Mouse (Mus musculus) small intestine, adult 2 months (tissue): Measurements from ENCODE around the gene Armcx1. TPM values are rescaled to one million over a fixed set of nuclear protein-coding genes. Genes with fewer than 3 reads are reported as not detected.
A peak's percentile ranks its signal among the peaks of the same experiment; 100 is the strongest.
"Not testable (repeated sequence)": the region's sequence is repeated elsewhere in the genome, so short reads cannot be mapped to it uniquely, and the experiment has no call there.

ENCODE experiments used
- H3K27ac ChIP-seq: fragments of 200-500 bp; 2 replicates; pipeline ENCODE4 v1.5.1; 2012; ENCODE audit warnings: low read depth, low read length, control low read depth, inconsistent platforms; ENCODE audit not compliant: insufficient read depth
- H3K27me3 ChIP-seq: fragments of 200-500 bp; 2 replicates; pipeline ENCODE4 v1.6.1; 2012; ENCODE audit warnings: mild to moderate bottlenecking, moderate library complexity, low read length, inconsistent platforms; ENCODE audit not compliant: control insufficient read depth, insufficient read depth
- H3K36me3 ChIP-seq: fragments of 200-500 bp; 2 replicates; pipeline ENCODE4 v1.6.1; 2012; ENCODE audit warnings: mild to moderate bottlenecking, low read length, control low read depth, inconsistent platforms; ENCODE audit not compliant: control insufficient read depth, insufficient read depth
- H3K4me1 ChIP-seq: fragments of 200-500 bp; 2 replicates; pipeline ENCODE4 v1.6.1; 2012; ENCODE audit warnings: low read length, inconsistent platforms, mixed read lengths; ENCODE audit not compliant: control insufficient read depth, insufficient read depth, insufficient read length
- H3K4me3 ChIP-seq: fragments of 200-500 bp; 2 replicates; pipeline ENCODE4 v1.5.1; 2012; ENCODE audit warnings: low read depth, mild to moderate bottlenecking, control low read depth, inconsistent platforms, low read length, moderate library complexity
- CTCF ChIP-seq: fragments of 200-500 bp; IDR thresholded peaks from 2 replicates; pipeline ENCODE4 v1.5.1; 2012; ENCODE audit warnings: low read depth, mild to moderate bottlenecking, control low read depth, inconsistent platforms, low read length, moderate library complexity, mixed read lengths; ENCODE audit not compliant: insufficient replicate concordance, insufficient read length; ENCODE audit errors: extremely low read depth
- POLR2A ChIP-seq: fragments of 200-500 bp; IDR thresholded peaks from 2 replicates; pipeline ENCODE4 v1.6.1; 2012; ENCODE audit warnings: low read depth, mild to moderate bottlenecking, control low read depth, inconsistent platforms, low read length, moderate library complexity
- WGBS: fragments of 180-500 bp; shearing (Covaris S2); methylation state at CpG from one replicate; pipeline ENCODE4 v1.1.7; 2018; 5-methylcytosine and 5-hydroxymethylcytosine counted together
- polyA plus RNA-seq: library from polyadenylated mRNA; depleted of rRNA; stranded (reverse); fragments of >200 nt; gene quantifications from 2 replicates; pipeline ENCODE4 v1.2.3, GENCODE M21; 2012

The Armcx1 gene
- polyA plus RNA-seq, 1 experiment: 0.44 TPM

- TF ChIP-seq POLR2A (no peak), CTCF (no peak)
- WGBS: 84% methylated on average over 10 of the region's 10 CpGs
- Histone ChIP-seq H3K4me1 (no peaks in the 10 kb centered on the region), H3K27ac (no peak overlapping the region), H3K27me3 (no peaks in the 10 kb centered on the region), H3K4me3 (no peak overlapping the region), H3K36me3 (no peaks in the 10 kb centered on the region)
Measured at GRCm38 (mm10) chrX:134690871-134691539, 26.8 kb upstream of the Armcx1 start.

GRCm38 (mm10) chrX:134691540-134691935 lies 26.2 kb upstream of the Armcx1 start:
- Histone ChIP-seq H3K36me3 (no peaks in the 10 kb centered on the region), H3K27me3 (no peaks in the 10 kb centered on the region), H3K4me1 (no peaks in the 10 kb centered on the region), H3K4me3 (no peak overlapping the region), H3K27ac (no peak overlapping the region)
- WGBS: 75% methylated on average over 2 of the region's 2 CpGs
- TF ChIP-seq POLR2A (no peak), CTCF (no peak)

DNA sequence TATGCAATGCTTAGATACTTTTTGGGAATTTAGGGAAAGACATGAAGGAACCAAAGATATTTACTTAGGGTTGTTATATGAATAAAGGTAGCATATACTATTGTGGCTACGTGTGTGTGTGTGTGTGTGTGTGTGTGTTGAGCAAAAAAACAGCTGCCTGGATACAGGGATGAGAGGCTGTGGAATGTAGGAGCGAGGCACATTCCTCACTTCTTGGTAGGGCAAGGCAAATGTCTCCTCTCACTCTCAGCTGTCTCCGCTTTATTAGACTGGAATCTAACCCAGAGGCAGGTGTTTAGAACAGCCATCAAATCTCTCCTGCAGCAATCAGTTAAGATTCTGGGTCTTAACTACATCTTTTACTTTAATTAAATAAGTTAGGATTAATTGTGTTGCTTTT lies 900 bp upstream of the Armcx1 start:
- no peaks in the 10 kb centered on the region for H3K36me3 ChIP-seq
- no peaks in the 10 kb centered on the region for H3K27me3 ChIP-seq
- TF ChIP-seq POLR2A: no peak
- no peak for TF ChIP-seq CTCF
- WGBS: 51% methylated on average over 3 of the region's 3 CpGs
- H3K27ac ChIP-seq: no peak overlapping the region
- no peaks in the 10 kb centered on the region for H3K4me1 ChIP-seq
- no peak overlapping the region for H3K4me3 ChIP-seq

GRCm38 (mm10) chrX:134718524-134718923 lies 761 bp downstream of the Armcx1 start:
- TF ChIP-seq POLR2A (no peak), CTCF (no peak)
- Histone ChIP-seq H3K27me3 (no peaks in the 10 kb centered on the region), H3K27ac (no peak overlapping the region)

DNA sequence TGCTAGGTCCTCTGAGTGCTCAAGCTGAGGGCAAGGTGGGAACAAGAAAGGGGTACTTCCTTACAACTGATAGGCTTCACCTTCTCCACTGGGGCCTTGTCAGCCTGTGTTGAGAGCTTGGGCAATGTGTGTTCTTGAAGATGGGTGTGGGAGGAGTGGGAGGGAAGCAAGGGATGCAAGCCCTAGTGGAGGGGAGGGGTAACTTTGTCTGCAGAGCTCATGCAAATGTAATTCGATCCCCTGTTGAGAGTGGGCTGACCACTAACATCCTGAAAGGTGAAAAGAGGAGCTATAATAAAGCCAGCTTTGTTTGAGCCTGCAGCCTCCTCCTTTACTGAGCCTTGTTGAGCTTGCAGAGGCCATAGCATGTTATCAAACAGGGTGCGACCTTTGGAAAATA lies 6.0 kb downstream of the Armcx1 start:
- H3K4me3 ChIP-seq, H3K27me3 ChIP-seq, H3K4me1 ChIP-seq, H3K36me3 ChIP-seq, H3K27ac ChIP-seq: not testable (repeated sequence)
- WGBS: 46% methylated on average over 2 of the region's 2 CpGs

More at GRCm38 (mm10) chrX:134718524-134718923, 761 bp downstream of the Armcx1 start:
- H3K4me3 ChIP-seq: peak overlapping the region; percentile 62
- H3K4me1 ChIP-seq: no peaks in the 10 kb centered on the region
- H3K36me3 ChIP-seq: no peaks in the 10 kb centered on the region
- 10% methylated on average over 14 of the region's 14 CpGs for WGBS

GRCm38 (mm10) chrX:134729778-134730177 lies 12.0 kb downstream of the Armcx1 start:
- no peak overlapping the region for H3K27ac ChIP-seq
- WGBS: 39% methylated on average over 4 of the region's 4 CpGs
- H3K4me1 ChIP-seq: no peaks in the 10 kb centered on the region
- no peaks in the 10 kb centered on the region for H3K27me3 ChIP-seq
- no peak overlapping the region for H3K4me3 ChIP-seq
- TF ChIP-seq POLR2A (no peak), CTCF (no peak)
- no peaks in the 10 kb centered on the region for H3K36me3 ChIP-seq

GRCm38 (mm10) chrX:134737796-134738195 lies 20.0 kb downstream of the Armcx1 start:
- Histone ChIP-seq H3K4me1 (no peaks in the 10 kb centered on the region), H3K27ac (no peak overlapping the region), H3K27me3 (no peaks in the 10 kb centered on the region), H3K36me3 (no peaks in the 10 kb centered on the region), H3K4me3 (no peak overlapping the region)
- WGBS: 100% methylated on average over 1 of the region's 1 CpGs
- TF ChIP-seq POLR2A: no peak
- TF ChIP-seq CTCF: no peak
